Mouse (Mus musculus) layer of hippocampus, postnatal 14 days (tissue): ENCODE measurements around the gene Ugt1a5. TPM values are rescaled to one million over a fixed set of nuclear protein-coding genes. Genes with fewer than 3 reads are reported as not detected.

Source experiments
- DNase-seq, 2 experiments: peaks; one replicate each; pipeline ENCODE4 v3.0.0; 2021 to 2022; ENCODE audit warnings: low spot score in 2 of 2, mixed read lengths in 1 of 2
- total RNA-seq, 2 experiments: library from RNA; stranded (reverse); gene quantifications; 2 replicates each; pipeline ENCODE4 v1.2.3; 2021

The Ugt1a5 gene
- total RNA-seq, 2 experiments from 2014 or later: not detected

- DNase-seq: no peak
Measured at GRCm38 (mm10) chr1:88195687-88196086, 29.9 kb downstream of the Ugt1a5 start.

DNA sequence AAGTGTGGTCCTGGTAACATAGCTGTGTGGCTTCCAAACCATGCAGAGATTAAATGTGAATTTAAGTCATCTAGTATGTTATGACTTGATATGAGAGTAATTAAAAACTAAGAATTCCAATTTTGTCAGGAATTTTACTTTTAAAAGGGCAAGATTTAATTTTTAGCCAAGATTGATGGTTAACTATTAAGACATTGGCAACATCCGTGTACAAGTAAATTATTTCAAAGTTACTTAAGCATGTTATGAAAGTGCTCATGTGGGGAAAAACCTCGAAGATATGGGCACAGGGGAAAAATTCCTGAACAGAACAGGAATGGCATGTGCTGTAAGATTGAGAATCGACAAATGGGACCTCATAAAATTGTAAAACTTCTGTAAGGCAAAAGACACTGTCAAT lies 31.6 kb downstream of the Ugt1a5 start:
- DNase-seq: no peak

DNA sequence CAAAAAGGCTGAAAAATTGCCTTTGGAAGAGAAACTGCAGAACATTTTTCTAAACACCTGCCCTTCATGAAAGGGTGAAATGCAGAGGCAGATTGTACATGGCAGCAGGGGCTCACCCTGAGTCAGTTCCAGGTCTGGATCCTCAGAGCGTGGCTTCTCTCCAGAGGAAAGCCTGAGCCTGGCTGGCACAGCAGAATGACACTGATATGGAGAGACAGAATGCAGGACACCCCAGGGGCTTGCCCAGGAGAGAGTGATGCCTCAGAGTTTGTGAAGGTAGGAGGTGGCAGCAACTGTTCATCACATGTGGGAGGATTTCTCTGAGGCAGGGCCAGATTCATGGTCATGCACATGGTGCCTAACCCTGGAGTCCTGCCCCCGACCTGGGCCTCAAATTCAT lies 34.2 kb downstream of the Ugt1a5 start:
- DNase-seq: peak in 1 of 2 experiments; percentile 35

DNA sequence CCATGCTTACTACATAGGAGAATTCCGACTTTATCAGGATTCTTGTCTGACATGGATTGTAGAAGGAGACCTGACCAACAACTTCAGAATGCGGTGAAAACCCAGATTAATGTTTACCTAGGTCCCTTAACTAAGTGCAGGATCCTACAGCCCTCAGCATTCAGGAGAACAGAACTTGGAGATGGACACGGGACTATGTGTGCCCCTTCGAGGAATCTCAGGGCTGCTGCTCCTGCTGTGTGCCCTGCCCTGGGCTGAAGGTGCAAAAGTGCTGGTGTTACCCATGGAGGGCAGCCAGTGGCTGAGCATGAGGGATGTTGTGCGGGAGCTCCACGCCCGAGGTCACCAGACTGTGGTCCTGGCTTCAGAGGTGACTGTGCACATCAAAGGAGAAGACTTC lies 34.6 kb downstream of the Ugt1a5 start, which contains the start of gene Ugt1a2:
Gene Ugt1a2, plus strand, starts transcription at position 146 of the 400 bp plus-strand sequence.
- DNase-seq: no peak

DNA sequence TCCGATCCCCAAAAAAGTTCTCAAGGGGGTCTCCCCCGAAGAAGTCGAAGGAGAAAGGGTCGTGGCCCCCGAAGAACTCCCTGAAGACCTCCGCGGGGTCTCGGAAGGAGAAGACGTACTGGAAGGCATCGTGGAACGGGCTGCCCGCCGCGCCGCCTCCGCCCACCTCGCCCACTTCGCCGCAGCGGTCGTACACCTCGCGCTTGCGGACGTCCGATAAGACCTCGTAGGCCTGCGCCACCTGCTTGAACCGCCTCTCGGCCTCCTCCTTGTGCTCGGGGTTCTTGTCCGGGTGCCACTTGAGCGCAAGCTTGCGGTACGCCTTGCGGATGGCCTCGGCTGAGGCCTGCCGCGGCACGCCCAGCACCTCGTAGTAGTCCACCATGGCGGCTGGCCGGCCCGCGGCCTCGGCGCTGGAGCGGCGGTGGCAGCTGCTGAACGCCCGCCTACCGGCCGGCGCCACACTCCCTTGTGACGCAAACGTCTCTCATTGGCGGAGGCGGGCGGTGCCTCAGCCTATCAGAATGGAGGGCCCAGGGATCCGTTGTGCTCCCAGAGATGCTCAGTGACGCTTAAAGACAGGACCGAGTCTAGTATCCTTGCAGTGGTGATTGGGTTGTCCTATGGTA lies 39.6 kb downstream of the Ugt1a5 start, which contains the start of gene Dnajb3:
Gene Dnajb3, minus strand, starts transcription at position 489 of the 629 bp plus-strand sequence.
- peak; percentile 74 to 80 for DNase-seq

GRCm38 (mm10) chr1:88206843-88207479 lies 41.1 kb downstream of the Ugt1a5 start:
- no peak for DNase-seq

DNA sequence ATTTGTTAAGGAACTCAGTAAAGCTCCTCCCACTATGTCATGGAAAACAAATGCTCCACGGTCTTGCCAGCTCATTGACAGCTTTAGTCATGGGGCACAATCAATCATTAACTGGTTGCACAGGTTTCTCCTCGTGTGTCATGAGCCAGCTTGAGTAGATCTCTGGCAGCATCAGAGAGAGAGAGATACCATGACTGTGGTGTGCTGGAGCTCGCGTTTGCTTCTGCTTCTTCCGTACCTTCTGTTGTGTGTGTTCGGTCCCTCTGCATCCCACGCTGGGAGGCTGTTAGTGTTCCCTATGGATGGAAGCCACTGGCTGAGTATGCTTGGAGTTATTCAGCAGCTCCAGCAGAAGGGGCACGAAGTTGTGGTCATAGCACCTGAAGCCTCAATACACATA lies 46.0 kb downstream of the Ugt1a5 start, which contains the start of gene Ugt1a1:
Gene Ugt1a1, plus strand, starts transcription at position 148 of the 400 bp plus-strand sequence.
- DNase-seq: peak in 1 of 2 experiments; percentile 45

GRCm38 (mm10) chr1:88212341-88213045 lies 46.7 kb downstream of the Ugt1a5 start:
- DNase-seq: no peak

DNA sequence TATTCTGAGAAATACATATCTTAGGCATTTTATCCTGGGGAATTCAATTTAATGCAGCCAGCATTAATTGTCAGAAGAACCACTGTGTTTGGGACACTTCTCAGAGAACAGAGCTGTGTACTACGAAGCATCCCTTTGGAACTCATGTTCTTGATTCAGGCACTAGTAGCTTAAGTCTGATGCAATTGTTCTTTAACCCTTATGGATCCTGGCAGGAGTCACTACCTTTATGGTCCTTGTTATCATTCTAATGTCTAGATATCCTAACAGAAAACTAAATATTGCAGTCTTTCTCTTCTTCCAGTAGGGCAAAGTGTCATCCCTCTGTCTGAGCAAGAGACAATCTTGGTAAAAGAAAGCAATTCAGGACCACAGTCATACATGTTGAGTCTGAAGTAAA lies 47.2 kb downstream of the Ugt1a5 start:
- DNase-seq: no peak

DNA sequence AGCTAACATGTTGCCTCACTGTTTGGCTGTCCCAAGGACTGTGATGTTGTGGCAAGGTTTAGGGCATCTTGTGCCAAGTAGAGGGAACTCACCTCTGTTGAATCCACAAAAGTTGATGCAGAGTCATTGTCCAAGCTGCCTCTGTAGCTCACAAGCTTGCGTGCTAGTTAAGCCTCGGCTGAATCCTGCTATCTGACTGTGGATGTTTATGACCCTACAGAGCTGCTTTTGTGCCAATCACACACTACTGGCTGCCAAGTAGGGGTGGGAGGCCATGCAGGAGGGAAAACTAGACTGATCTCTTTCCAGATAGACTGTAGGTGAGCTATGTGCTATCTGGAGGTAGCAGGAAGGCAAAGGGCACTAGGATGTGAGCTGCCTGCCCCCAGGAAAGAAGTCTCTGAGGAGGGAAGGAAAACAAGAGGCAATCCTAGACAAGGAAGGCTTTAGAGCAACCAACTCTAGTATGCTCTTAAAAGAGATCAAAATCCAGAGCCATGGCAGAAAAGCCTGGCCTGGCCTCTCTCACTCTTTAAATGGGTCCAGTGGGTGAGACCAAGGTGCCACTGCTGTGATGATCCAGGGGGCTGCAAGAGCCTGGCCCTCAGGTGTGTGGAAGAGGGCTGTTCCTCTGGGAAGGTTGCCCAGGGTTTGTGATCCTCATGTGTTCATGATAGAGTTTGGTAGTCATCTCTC lies 48.1 kb downstream of the Ugt1a5 start:
- no peak for DNase-seq

GRCm38 (mm10) chr1:88214462-88214952 lies 48.7 kb downstream of the Ugt1a5 start:
- DNase-seq: no peak

DNA sequence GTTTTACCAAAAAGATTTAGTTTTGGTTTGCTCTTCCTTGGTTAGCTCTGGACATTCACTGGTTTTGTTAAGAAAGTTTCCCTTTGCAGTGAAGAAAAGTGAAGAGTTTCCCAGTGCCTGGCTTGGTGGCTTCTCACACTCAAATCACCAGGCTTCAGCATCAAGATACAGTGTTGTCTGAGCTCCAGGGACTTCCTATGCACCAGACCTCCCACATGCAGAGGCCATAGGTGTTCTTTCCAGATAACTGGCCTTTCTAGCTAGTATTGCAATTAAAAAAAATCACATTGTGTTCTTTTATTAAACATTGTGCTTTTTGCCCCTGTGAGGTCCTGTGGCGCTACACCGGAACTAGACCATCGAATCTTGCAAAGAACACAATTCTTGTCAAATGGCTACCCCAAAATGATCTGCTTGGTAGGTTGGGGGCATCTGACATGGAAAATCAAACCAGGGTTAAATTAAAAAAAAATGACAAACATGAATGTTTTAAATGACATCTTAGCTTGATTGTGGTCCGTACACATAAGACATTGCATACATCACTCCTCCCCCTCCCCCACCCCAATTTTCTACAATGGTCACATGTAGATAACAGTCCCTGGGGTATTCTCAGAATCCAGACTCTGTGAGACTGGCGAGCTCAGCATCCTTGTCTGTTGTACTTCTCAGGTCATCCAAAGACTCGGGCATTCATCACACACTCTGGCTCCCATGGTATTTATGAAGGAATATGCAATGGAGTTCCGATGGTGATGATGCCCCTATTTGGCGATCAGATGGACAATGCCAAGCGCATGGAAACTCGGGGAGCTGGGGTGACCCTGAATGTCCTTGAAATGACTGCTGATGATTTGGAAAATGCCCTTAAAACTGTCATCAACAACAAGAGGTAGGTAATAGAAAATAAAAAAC lies 49.9 kb downstream of the Ugt1a5 start:
- no peak for DNase-seq

DNA sequence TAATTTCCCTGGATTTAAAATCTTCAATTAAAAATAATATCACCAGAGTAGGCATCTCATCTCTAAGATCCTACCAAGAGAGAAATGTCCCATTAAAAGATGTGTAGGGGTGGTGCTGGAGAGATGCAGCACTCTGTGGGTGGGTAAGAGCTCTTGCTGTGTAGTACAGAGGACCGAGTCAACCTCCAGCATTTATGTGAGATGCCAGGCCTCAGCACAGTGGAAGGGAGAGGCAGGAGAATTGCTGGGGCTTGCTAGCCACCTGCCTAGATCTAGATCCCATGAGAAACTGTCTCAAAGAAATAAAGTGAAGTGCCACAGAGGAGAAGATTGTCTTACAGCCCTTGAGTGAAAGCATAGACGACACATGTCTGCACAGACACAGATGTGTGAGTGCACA lies 50.7 kb downstream of the Ugt1a5 start:
- DNase-seq: no peak

GRCm38 (mm10) chr1:88217144-88217543 lies 51.3 kb downstream of the Ugt1a5 start:
- DNase-seq: no peak

DNA sequence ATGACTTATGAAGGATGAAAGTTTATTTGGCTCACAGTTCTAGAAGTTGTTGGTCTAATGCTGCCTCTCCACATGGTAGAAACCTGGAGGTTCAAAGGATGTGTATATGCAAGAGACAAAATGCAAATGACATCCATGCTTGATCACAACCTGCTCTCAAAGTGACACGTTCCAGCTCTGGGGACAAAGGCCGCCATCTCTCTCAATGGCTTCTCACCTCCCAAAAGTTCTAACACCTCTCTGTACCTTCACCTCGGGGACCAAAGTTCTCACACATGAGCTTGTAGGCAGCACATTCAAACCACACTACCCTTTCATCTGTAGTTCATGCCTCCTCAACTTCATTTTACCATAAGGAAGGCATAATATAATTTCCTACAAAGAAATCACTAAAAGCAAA lies 51.8 kb downstream of the Ugt1a5 start:
- DNase-seq: no peak

DNA sequence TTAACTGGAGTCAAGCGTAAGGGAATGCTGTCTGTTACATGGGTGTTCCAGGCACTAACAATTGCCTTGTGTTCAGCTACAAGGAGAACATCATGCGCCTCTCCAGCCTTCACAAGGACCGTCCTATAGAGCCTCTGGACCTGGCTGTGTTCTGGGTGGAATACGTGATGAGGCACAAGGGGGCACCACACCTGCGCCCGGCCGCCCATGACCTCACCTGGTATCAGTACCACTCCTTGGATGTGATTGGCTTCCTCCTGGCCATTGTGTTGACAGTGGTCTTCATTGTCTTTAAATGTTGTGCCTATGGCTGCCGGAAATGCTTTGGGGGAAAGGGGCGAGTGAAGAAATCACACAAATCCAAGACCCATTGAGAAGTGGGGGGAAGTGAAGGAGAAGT lies 52.2 kb downstream of the Ugt1a5 start:
- no peak for DNase-seq

DNA sequence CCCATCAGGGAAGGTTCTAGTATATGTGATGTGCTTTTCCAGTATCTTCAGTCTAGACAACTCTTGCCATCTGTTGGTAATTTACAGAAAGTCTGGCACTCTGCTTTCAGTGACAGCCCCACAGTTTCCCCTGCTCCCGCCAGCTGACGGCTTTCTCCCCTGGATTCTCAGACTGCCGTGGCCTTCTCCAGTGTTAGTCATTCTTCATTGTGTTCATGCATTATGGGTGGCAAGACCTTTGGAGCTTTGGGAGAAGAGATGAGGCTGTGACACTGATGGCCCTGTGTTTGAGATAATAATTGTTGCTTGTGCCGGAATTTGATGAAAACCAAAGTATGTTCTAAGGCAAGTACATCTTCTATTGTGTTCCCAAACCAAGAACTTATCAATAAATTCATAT lies 52.8 kb downstream of the Ugt1a5 start:
- no peak for DNase-seq

DNA sequence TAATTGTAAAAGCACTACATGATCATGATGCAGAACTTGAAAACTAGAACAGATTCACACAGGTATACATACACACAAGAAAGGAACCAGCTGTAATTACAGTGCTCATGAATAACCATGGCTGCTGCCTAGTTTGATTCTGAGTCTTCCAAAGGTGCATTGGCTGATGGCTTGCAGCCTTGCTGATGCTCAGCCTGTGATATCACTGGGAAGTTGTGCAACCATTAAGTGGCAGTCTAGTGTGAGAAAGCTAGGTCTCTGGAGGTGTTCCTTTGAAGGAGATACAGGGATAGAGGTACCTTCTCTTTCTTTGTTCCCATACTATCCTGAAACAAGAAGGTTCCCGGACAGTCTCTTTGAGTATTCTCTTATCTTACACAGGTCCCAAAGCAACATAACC lies 53.2 kb downstream of the Ugt1a5 start:
- no peak for DNase-seq

- no peak for DNase-seq
Measured at GRCm38 (mm10) chr1:88220336-88220735, 54.5 kb downstream of the Ugt1a5 start.

DNA sequence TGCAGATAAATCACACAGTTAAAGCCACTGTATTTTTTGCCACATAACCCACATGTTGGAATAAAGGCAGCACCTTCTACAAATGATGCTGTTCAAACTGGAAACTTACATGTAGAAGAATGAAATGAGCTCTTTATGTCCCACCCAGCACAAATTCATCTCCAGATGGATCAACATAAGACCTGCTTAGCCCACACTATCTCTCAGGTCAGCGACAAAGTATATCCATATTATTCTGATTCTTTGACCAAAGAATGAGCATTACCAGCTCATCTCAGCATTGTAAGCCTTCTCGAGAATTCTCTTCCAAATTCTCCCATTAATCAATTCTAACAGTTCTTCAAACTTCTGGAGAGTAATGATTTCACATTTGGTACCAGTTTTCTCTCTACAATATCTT lies 56.4 kb downstream of the Ugt1a5 start:
- DNase-seq: no peak
